Mouse (Mus musculus) liver, embryonic 14.5 days (tissue): ENCODE measurements around the gene Spa17. TPM values are rescaled to one million over a fixed set of nuclear protein-coding genes. Genes with fewer than 3 reads are reported as not detected.

ENCODE experiments used
- ATAC-seq: fragments of 200-750 bp; cut with Nextera tagmentation; 2 replicates; pipeline ENCODE4 v1.8.0; 2017; ENCODE audit warnings: moderate number of reproducible peaks, mild to moderate bottlenecking, moderate library complexity; ENCODE audit not compliant: insufficient read depth
- DNase-seq, 3 experiments: peaks; one replicate each; pipeline ENCODE4 v3.0.0-alpha.2; 2012 to 2013; ENCODE audit warnings: low read depth in 3 of 3, low spot score in 3 of 3
- H3K27ac ChIP-seq: fragments of 300-500 bp; sonication (generic); 2 replicates; pipeline ENCODE4 v1.5.1; 2014; ENCODE audit warnings: moderate library complexity, mild to moderate bottlenecking, control low read depth, inconsistent platforms
- H3K27me3 ChIP-seq: fragments of 300-500 bp; sonication (generic); 2 replicates; pipeline ENCODE4 v1.6.1; 2014; ENCODE audit warnings: mild to moderate bottlenecking, low read length, moderate library complexity; ENCODE audit not compliant: control insufficient read depth, insufficient read depth
- H3K36me3 ChIP-seq: fragments of 300-500 bp; sonication (generic); replicated peaks from 2 replicates; pipeline ENCODE4 v1.6.1; 2014; ENCODE audit warnings: low read depth; ENCODE audit not compliant: control insufficient read depth, insufficient read depth
- H3K4me1 ChIP-seq, 2 experiments: fragments of 200-500 bp in 1 of 2; fragments of 300-500 bp in 1 of 2; sonication (generic) in 1 of 2; replicated peaks; 2 replicates each; pipeline ENCODE4 v1.6.1; 2012 to 2014; ENCODE audit warnings: antibody characterized with exemption in 1 of 2, inconsistent platforms in 1 of 2, low read length in 1 of 2; ENCODE audit not compliant: control insufficient read depth in 2 of 2, insufficient read depth in 2 of 2
- H3K4me2 ChIP-seq: fragments of 300-500 bp; sonication (generic); 2 replicates; pipeline ENCODE4 v1.6.1; 2014; ENCODE audit warnings: low read depth, mild to moderate bottlenecking, control low read depth, moderate library complexity
- H3K4me3 ChIP-seq, 2 experiments: fragments of 200-500 bp in 1 of 2; fragments of 300-500 bp in 1 of 2; sonication (generic) in 1 of 2; 2 replicates each; pipeline ENCODE4 v1.5.1; 2012 to 2014; ENCODE audit warnings: low read depth in 2 of 2, low read length in 2 of 2, mild to moderate bottlenecking in 2 of 2, control low read depth in 1 of 2, inconsistent platforms in 1 of 2, moderate library complexity in 1 of 2; ENCODE audit not compliant: insufficient read depth in 1 of 2
- H3K9ac ChIP-seq: fragments of 300-500 bp; sonication (generic); replicated peaks from 2 replicates; pipeline ENCODE4 v1.6.1; 2014; ENCODE audit warnings: mild to moderate bottlenecking, control low read depth, moderate library complexity
- H3K9me3 ChIP-seq: fragments of 300-500 bp; sonication (generic); 2 replicates; pipeline ENCODE4 v1.6.1; 2016; ENCODE audit warnings: low read length, mixed read lengths; ENCODE audit not compliant: control insufficient read depth
- CTCF ChIP-seq: IDR thresholded peaks from 2 replicates; pipeline ENCODE4 v1.5.1; 2016; ENCODE audit warnings: antibody characterized with exemption, low read depth, control low read depth
- EP300 ChIP-seq: IDR thresholded peaks from 2 replicates; pipeline ENCODE4 v1.6.1; 2016; ENCODE audit warnings: antibody characterized with exemption, low read depth
- WGBS: fragments of 180-500 bp; shearing (Covaris S2); extraction: QIAGEN DNeasy Blood & Tissue Kit; methylation state at CpG from one replicate; pipeline ENCODE4 v1.1.7; 2014; ENCODE audit not compliant: insufficient replicate concordance; 5-methylcytosine and 5-hydroxymethylcytosine counted together
- polyA plus RNA-seq, 2 experiments: library from polyadenylated mRNA; depleted of rRNA in 1 of 2; stranded (reverse) in 1 of 2; unstranded in 1 of 2; fragments of >200 nt; fragmentation: Nextera tagmentation in 1 of 2; extraction: Ambion mirVana in 1 of 2; gene quantifications; 2 replicates each; pipeline versions ENCODE4 v1.2.1 to v1.2.3; 2012 to 2014

Spa17 gene
- polyA plus RNA-seq, 2 experiments, result 1.3 to 2.6 TPM

GRCm38 (mm10) chr9:37655961-37656360, 42.4 kb upstream of the Spa17 start:
- no peak for TF ChIP-seq EP300
- no peak for TF ChIP-seq CTCF
- peak overlapping the region; percentile 87 for H3K9ac ChIP-seq
- H3K4me1 ChIP-seq, result peaks cover 3 to 11% of the 10 kb centered on the region in 2 experiments; a peak in 3 of 4 replicates
- H3K9me3 ChIP-seq, result no peaks in the 10 kb centered on the region
- H3K4me3 ChIP-seq, result peak overlapping the region; percentile 81 to 86; a peak in 3 of 4 replicates
- ATAC-seq, result no peak
- no peak overlapping the region for H3K27ac ChIP-seq
- peak in 1 of 3 experiments; percentile 10 for DNase-seq
- no peaks in the 10 kb centered on the region; the same call in 1 of the 2 replicates for H3K27me3 ChIP-seq
- WGBS, result 33% methylated on average over 8 of the region's 8 CpGs
- peak overlapping the region; percentile 83 for H3K4me2 ChIP-seq
- H3K36me3 ChIP-seq, result peaks cover 22% of the 10 kb centered on the region

- no peak for DNase-seq
- peaks cover 40% of the 10 kb centered on the region for H3K36me3 ChIP-seq
- WGBS, result 66% methylated on average over 5 of the region's 5 CpGs
These were observed 40.3 kb upstream of the Spa17 start for GRCm38 (mm10) chr9:37653836-37654235.

GRCm38 (mm10) chr9:37650639-37651038, 37.1 kb upstream of the Spa17 start:
- Histone ChIP-seq H3K4me1 (peaks cover 0 to 4% of the 10 kb centered on the region in 2 experiments; a peak in 1 of 4 replicates), H3K4me2 (no peak overlapping the region), H3K9ac (no peak overlapping the region), H3K9me3 (no peaks in the 10 kb centered on the region), H3K27me3 (no peaks in the 10 kb centered on the region), H3K27ac (no peak overlapping the region), H3K4me3 (no peak overlapping the region), H3K36me3 (peaks cover 46% of the 10 kb centered on the region)
- 82% methylated on average over 5 of the region's 5 CpGs for WGBS
- no peak for ATAC-seq
- no peak for TF ChIP-seq CTCF
- no peak for TF ChIP-seq EP300
- DNase-seq, result no peak

More at GRCm38 (mm10) chr9:37653836-37654235, 40.3 kb upstream of the Spa17 start:
- peaks cover 3 to 11% of the 10 kb centered on the region in 2 experiments; a peak in 3 of 4 replicates for H3K4me1 ChIP-seq
- no peak overlapping the region for H3K4me3 ChIP-seq
- H3K27me3 ChIP-seq, result no peaks in the 10 kb centered on the region
- TF ChIP-seq CTCF (no peak), EP300 (no peak)
- no peak overlapping the region for H3K4me2 ChIP-seq
- H3K9me3 ChIP-seq, result no peaks in the 10 kb centered on the region
- ATAC-seq, result no peak
- H3K9ac ChIP-seq, result no peak overlapping the region
- H3K27ac ChIP-seq, result no peak overlapping the region

GRCm38 (mm10) chr9:37646246-37646645, 32.7 kb upstream of the Spa17 start:
- no peak overlapping the region for H3K4me3 ChIP-seq
- no peaks in the 10 kb centered on the region for H3K4me1 ChIP-seq
- TF ChIP-seq EP300 (no peak), CTCF (no peak)
- no peak overlapping the region for H3K27ac ChIP-seq
- no peaks in the 10 kb centered on the region for H3K27me3 ChIP-seq
- no peak overlapping the region for H3K4me2 ChIP-seq
- H3K9ac ChIP-seq, result no peak overlapping the region
- WGBS, result 71% methylated on average over 3 of the region's 3 CpGs
- H3K9me3 ChIP-seq, result no peaks in the 10 kb centered on the region
- ATAC-seq (no peak), DNase-seq (no peak)
- peaks cover 27% of the 10 kb centered on the region for H3K36me3 ChIP-seq

- Histone ChIP-seq H3K27me3 (no peaks in the 10 kb centered on the region), H3K27ac (no peak overlapping the region), H3K36me3 (no peaks in the 10 kb centered on the region), H3K9ac (no peak overlapping the region), H3K4me1 (no peaks in the 10 kb centered on the region), H3K4me2 (no peak overlapping the region), H3K4me3 (no peak overlapping the region), H3K9me3 (no peaks in the 10 kb centered on the region)
- DNase-seq (no peak), ATAC-seq (no peak)
- 65% methylated on average over 3 of the region's 3 CpGs for WGBS
- TF ChIP-seq CTCF (no peak), EP300 (no peak)
These were observed 25.2 kb upstream of the Spa17 start for GRCm38 (mm10) chr9:37638721-37639120.
